Mouse (Mus musculus): Measurements from ENCODE around the gene Cdan1. TPM values are rescaled to one million over a fixed set of nuclear protein-coding genes. Genes with fewer than 3 reads are reported as not detected.
A peak's percentile ranks its signal among the peaks of the same experiment; 100 is the strongest.

Cdan1 gene
- total RNA-seq, 2 experiments from 2014 or later = 18.7 to 25.7 TPM

DNA sequence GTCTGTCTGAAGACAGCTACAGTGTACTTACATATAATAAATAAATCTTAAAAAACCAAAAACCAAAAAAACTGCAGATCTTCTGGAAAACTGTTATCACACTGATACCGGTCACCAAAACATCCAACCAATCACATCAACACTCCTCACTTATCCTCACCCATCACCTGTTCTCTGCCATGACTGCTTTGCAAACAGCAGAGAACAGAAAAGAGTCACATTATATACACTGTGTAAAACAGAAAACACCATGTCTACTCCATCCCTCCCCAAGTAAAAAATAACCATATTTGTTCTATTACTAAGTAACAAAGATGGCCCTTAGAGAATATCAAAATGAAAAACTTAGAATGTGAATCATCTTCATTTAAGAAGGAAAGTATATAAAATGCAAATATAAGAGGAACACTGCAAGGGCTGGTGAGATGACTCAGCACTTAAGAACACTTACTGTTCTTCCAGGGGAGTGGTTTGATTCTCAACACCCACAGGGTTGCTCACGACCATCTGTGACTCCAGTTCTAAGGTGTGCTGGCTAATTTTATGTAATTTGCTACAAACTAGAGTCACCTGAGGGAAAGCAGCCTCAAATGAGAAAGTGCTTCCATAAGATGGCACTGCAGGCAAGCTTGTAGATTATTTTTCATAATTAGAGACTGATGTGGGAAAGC, 79.5 kb downstream of the Cdan1 start:
- intact Hi-C loops (cut with DNase I) = no loop called here
- DNase-seq (ENCODE audit: low spot score in 2 of 2) = peak; percentile 16 to 30

GRCm38 (mm10) chr2:120761922-120762321, 88.0 kb downstream of the Cdan1 start:
- intact Hi-C loops (cut with DNase I) = no loop called here
- no peak for DNase-seq (ENCODE audit: low spot score in 2 of 2)

DNA sequence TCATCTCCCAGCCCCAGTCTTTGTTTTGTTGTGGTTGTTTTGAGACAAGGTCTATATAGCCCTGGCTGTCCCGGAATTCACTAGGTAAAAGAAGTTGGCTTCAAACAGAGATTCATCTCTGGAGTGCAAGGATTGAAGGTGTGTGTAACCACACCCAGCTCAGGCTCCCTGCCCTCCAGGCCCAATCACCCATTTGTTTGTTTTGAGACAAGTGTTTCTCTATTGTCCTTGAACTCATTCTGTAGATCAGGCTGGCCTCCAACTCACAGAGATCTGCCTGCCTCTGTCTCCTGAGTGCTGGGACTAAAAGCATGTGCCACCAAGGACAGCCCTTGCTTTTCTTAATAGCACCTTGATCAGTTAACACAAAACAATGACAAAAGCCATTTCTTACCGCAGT, 101.9 kb downstream of the Cdan1 start:
- intact Hi-C loops (cut with DNase I) = no loop called here
- DNase-seq (ENCODE audit: low spot score in 2 of 2) = no peak

DNA sequence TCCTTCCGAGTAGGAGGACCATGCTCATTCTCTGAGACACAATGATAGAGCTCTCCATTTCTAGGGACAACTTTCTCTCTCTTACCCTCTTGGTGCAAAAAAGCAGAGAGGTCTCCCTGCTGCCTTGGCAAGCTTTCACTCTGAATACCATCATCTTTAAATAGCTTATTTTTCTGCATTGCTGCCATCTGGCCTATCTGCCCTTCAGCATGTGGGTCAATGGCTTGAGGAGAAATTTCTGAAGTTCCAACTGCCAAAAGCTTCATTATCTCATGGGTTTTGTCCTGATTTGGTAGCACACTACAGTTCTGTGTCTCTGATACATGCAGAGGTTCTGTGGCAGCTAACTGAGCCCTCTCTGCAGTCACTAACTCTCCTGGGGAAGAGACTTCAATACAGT, 104.4 kb downstream of the Cdan1 start:
- intact Hi-C loops (cut with DNase I) = no loop called here
- no peak for DNase-seq (ENCODE audit: low spot score in 2 of 2)

DNA sequence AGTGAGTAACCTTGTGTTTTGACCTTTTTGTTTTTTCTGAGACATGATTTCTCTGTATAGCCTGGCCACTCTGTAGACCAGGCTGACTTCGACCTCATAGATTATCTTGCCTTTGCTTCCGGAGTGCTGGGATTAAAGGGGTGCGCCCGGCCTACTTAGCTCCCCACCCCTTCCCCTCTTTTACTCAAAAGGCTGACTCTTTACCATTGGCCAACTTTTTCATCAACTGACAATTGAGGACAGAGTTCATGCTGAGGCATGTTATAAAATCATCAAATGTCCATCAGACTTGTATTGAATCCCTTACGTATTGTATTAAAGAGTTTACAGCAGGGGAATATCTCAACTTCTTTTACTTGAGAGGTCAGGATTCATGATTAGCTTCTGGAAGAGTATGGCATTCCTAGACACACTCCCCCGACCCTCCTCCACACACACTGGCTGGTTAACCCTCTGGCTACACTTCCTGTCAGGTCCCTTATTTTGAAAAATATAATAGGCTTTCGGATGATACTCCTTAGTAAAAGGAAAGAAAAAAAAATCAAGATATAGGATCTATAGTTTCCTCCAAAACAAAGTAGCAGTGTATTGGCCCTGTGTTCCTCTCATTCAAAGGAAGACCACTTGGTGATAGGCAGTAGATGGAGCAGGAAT, 117.9 kb downstream of the Cdan1 start:
- no peak for DNase-seq (ENCODE audit: low spot score in 2 of 2)
- intact Hi-C loops (cut with DNase I) = loop anchor here (2.0 kb wide), 1 partner anchor 139 kb away; no protein-coding TSS in a partner anchor

GRCm38 (mm10) chr2:120731167-120731862, 118.6 kb downstream of the Cdan1 start:
- intact Hi-C loops (cut with DNase I) = loop anchor here (2.0 kb wide), 1 partner anchor 139 kb away; no protein-coding TSS in a partner anchor
- DNase-seq (ENCODE audit: low spot score in 2 of 2) = peak; percentile 85 to 91

- peak; percentile 14 to 19 for DNase-seq (ENCODE audit: low spot score in 2 of 2)
These were observed 119.2 kb downstream of the Cdan1 start for GRCm38 (mm10) chr2:120730639-120731166.

GRCm38 (mm10) chr2:120729775-120730585, 119.9 kb downstream of the Cdan1 start:
- intact Hi-C loops (cut with DNase I) = loop anchor here (2.0 kb wide), 1 partner anchor 141 kb away; no protein-coding TSS in a partner anchor

More at GRCm38 (mm10) chr2:120730639-120731166, 119.2 kb downstream of the Cdan1 start:
- intact Hi-C loops (cut with DNase I) = loop anchor here (2.0 kb wide), 1 partner anchor 140 kb away; no protein-coding TSS in a partner anchor

DNA sequence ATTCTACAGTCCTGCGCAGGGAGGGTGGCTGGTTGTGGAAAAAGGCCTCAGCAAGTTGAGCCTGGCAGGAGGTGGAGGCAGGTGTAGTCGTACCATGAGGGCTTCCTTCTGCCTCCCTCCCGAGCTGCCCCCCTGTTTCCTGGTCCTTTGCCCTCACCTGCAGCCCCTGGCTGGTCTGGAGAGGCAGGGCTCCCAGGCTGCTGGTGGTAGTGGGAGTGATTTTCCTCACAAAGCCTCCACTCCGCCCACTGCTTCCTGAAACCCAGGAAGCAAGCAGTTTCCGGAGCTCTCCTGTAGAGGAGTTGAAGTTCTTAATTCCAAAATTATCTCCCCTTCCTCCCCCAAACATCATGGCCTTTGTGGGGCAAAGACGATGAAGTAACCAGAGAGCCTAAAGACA, 125.8 kb downstream of the Cdan1 start:
- intact Hi-C loops (cut with DNase I) = no loop called here
- DNase-seq (ENCODE audit: low spot score in 2 of 2) = no peak

More at GRCm38 (mm10) chr2:120729775-120730585, 119.9 kb downstream of the Cdan1 start:
- DNase-seq (ENCODE audit: low spot score in 2 of 2) = peak in 1 of 2 experiments; percentile 16

GRCm38 (mm10) chr2:120723621-120724020, 126.3 kb downstream of the Cdan1 start:
- no peak for DNase-seq (ENCODE audit: low spot score in 2 of 2)
- intact Hi-C loops (cut with DNase I) = no loop called here

DNA sequence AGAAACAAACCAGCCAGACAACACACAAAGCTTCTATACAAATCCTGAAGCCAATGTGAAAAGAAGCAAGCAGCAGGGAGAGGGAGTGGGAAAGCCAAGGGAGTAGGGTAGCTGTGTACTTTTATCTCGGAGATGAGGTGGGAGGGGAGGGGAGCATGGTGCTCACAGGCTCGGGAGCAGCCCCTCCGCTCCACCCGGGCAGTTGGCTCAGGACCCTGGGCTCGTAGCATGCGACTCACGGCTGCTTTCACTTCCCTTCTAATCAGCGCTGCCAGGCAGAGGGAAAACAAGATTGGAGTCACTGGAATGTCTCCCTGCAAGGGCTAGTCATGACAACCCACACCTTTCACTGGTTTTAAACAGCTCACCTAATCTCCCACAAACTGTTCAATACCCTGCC, 127.4 kb downstream of the Cdan1 start:
- DNase-seq (ENCODE audit: low spot score in 2 of 2) = no peak
- intact Hi-C loops (cut with DNase I) = no loop called here

DNA sequence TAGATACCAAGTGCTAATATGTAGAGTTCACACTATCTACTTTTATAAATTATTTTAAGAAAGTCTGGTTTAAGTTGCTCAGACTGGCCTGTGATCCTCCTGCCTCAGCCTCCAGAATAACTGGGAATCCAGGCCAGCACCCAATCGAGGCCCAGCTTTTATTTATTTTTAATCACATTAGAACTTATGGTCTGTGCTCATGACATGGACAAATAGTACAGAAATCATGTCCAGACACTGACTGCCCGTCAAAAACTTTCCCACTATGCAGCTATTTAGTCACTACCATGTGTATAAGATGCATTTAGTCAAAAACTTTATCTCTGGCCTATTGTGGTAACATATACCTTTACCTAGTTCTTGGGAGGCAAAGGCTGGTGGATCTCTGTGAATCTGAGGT, 128.0 kb downstream of the Cdan1 start:
- intact Hi-C loops (cut with DNase I) = no loop called here
- no peak for DNase-seq (ENCODE audit: low spot score in 2 of 2)

DNA sequence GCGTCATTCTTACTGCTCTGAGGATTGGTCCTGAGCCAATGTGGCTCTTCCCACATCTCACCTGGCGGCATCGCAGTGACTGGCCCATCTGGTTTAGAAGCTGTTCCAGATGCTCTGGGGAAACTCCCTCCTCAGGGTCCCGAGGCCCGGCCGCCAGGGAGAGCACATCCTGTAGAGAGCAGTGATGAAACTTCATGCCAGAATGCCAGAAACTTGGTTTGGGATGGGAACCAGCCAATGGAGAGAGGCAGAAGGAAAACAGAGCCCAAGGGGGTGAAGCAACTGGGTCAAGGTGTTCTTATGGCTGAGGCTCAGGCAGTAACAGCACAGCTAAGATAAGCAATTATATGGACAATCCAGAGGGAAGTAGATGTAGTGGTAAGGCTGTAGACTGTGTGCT, 129.1 kb downstream of the Cdan1 start:
- no peak for DNase-seq (ENCODE audit: low spot score in 2 of 2)
- intact Hi-C loops (cut with DNase I) = no loop called here

DNA sequence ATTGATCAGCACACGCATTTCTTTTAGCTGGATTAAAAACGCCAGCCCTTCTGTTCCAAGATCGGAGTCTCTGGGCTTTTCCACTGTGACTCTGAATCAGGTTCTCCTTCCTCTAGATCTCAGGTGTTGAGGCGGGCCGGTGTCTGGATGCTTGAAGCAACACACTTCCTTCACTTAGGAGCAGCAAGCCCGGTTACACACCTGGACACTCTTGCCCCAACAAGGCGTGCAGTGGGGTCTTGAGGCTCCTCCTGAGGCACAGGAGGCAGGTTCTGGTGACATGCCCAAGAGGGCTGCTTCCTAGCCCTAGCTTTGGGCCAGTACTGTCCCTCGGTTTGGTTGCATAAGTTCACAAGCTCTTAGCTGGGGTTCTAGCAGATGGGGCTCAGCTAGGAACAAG, 131.4 kb downstream of the Cdan1 start:
- intact Hi-C loops (cut with DNase I) = no loop called here
- DNase-seq (ENCODE audit: low spot score in 2 of 2) = no peak

GRCm38 (mm10) chr2:120713441-120713840, 136.5 kb downstream of the Cdan1 start:
- intact Hi-C loops (cut with DNase I) = no loop called here
- DNase-seq (ENCODE audit: low spot score in 2 of 2) = no peak

GRCm38 (mm10) chr2:120710948-120711347, 139.0 kb downstream of the Cdan1 start:
- intact Hi-C loops (cut with DNase I) = no loop called here
- DNase-seq (ENCODE audit: low spot score in 2 of 2) = no peak

- no peak for DNase-seq (ENCODE audit: low spot score in 2 of 2)
- intact Hi-C loops (cut with DNase I) = no loop called here
These were observed 139.8 kb downstream of the Cdan1 start for GRCm38 (mm10) chr2:120710154-120710553.

GRCm38 (mm10) chr2:120707041-120707440, 142.9 kb downstream of the Cdan1 start:
- intact Hi-C loops (cut with DNase I) = no loop called here
- DNase-seq (ENCODE audit: low spot score in 2 of 2) = no peak

DNA sequence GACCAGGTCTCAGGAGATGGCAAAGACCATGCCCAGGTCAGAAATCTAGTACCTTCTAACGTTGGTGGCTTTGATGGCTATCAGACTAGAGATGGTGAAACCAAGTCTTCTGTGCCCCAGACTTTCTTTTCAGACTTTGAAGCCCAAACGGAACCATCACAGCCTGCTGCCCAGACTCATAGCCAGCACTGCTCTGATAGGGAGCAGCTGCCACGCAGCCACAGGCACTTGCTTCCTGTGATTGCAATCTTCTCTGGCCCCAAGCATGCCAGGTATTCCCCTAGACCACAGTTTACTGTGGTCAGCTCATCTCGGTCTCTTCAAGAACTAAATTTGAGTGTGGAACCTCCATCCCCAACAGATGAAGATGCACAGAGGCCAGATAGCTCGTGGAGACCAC, 147.3 kb downstream of the Cdan1 start:
- intact Hi-C loops (cut with DNase I) = no loop called here
- no peak for DNase-seq (ENCODE audit: low spot score in 2 of 2)
